Mouse (Mus musculus) left cerebral cortex, adult 8-10 months (tissue): ENCODE data around the gene Psmd3. TPM values are rescaled to one million over a fixed set of nuclear protein-coding genes. Genes with fewer than 3 reads are reported as not detected.
A peak's percentile ranks its signal among the peaks of the same experiment; 100 is the strongest.
"Not testable (repeated sequence)": the region's sequence is repeated elsewhere in the genome, so short reads cannot be mapped to it uniquely, and the experiment has no call there.

Experiments used
- DNase-seq, 2 experiments: peaks; one replicate each; pipeline ENCODE4 v3.0.0; 2022; ENCODE audit warnings: low spot score in 2 of 2
- total RNA-seq, 4 experiments: library from RNA; stranded (reverse); gene quantifications; 2 replicates each; pipeline ENCODE4 v1.2.4; 2022

Psmd3 gene
- total RNA-seq, 4 experiments from 2014 or later, result 129 to 137 (median 132) TPM

GRCm38 (mm10) chr11:98717904-98718303 is 35.5 kb downstream of the Psmd3 start:
- peak; percentile 76 to 77 for DNase-seq

DNA sequence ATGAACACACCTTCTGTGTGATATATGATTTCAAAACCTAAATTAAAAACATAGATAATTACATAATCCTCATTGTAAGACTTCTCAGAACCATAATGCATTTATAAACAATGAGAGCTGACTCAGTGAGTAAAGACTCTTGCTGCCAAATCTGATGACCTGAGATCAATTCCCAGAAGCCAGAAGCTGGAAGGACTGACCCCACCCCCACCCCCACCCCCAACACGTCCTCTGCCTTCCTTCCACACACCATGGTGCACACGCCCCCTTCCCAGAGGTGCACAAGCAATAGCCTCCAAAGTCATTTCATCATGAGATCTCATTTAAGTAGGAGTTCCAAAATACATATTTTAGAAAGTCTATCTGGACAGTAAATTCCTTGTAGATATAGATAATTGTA is 38.4 kb downstream of the Psmd3 start:
- DNase-seq, result no peak

DNA sequence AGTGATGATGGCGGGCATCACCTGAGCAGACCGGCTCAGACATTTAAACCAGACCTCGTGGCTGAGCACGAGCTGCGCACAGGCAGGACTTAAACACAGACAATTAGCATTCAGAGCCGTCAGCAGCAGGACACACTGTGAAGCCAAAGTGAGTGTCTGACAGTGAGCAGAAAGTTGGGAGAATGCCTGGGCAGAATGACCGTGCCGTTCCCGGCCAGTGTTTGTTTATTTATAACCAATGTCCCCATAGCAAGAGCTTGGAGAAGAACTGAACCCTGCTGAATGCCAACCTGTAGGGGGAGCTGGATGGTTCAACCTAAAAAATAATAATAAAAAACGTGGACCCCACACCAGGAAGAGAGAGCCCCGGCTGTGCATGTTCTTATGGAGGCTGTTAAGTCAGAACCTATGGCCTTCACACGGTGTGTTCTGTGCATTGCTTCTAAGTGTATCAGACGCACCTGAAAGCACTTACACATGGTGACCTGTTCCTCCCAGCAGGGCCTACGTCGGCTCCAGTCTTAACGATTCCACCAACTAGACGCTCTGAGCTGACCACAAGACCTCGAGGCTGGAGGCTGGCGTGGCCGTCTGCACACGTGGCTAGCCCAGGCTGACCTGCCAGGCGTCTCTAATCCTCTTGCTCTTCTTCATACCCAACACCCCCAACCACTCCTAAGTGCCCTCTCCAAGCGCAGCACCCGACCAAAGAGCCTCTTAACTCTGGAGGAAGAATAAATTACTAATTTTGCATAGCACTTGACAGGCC is 39.3 kb downstream of the Psmd3 start:
- no peak for DNase-seq

GRCm38 (mm10) chr11:98723098-98723497 is 40.7 kb downstream of the Psmd3 start:
- DNase-seq, result no peak

DNA sequence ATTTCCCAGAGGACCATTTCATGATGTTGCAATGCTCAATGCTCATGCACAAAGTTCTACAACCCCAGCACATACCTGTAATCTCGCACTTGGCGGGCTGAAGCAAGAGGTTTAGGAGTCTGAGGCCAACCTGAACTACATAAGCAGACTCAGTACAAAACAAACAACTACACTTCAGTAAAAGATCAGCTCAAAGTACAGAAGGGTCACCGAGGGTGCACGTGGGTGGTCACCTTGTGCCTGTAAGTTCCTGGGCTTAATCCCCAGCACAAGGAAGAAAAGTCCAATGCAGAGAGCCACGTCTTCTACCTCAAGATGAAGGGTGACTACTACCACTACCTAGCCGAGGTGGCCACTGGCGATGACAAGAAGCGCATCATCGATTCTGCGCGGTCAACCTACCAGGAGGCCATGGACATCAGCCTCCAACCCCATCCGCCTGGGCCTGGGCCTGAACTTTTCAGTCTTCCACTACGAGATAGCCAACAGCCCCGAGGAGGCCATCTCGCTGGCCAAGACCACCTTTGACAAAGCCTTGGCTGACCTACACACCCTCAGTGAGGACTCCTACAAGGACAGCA is 43.7 kb downstream of the Psmd3 start:
- DNase-seq, result no peak

DNA sequence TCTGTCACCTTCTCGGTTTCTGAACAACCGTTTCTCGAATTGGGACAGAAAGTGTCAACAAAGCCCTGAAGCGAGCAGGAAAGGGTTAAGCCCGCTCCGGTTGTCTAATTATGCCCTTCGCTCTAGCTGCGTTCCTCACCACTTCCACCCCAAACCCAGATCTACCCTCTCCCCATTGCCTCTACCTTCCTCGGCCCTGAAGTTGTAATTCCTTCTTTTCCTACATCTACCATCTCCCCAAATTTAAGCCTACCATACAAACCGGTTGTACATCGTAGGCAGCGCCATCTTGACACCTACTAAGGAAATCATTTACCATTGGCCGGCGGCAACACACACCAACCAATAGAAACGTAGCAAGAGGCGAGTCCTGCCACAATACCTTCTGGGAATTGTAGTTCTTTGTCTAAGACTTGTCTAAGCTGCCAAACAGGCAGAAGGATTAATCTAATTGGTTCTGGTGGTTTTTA is 46.8 kb downstream of the Psmd3 start, which contains the start of gene Med24:
Med24 (minus strand) TSS at position 317 of the 470 bp plus-strand sequence.
- peak; percentile 78 to 92 for DNase-seq

GRCm38 (mm10) chr11:98730727-98731126 is 48.4 kb downstream of the Psmd3 start:
- no peak for DNase-seq

DNA sequence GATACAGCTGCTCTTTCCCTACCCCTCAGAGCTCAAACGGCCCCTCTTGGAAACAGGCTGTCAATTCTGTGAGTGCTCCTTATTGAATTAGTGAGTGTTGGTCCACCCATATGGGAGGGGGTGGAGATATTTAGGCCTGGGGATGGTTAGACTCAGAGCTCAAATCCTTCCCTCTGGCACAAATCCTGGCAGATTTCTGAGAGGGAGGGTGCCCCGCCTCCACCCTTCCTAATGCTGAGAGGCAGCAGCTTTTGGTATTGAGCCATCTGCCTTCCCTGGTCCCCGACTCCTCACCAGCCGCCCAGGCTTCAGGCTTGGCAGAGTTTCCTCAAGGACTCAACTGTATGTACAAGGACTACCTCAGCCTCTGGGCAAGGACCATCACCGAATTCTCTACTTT is 48.8 kb downstream of the Psmd3 start:
- peak in 1 of 2 experiments; percentile 88 for DNase-seq

GRCm38 (mm10) chr11:98734020-98734419 is 51.7 kb downstream of the Psmd3 start:
- DNase-seq, result no peak

GRCm38 (mm10) chr11:98735111-98735510 is 52.8 kb downstream of the Psmd3 start:
- DNase-seq, result no peak

- no peak for DNase-seq
Observed at GRCm38 (mm10) chr11:98736176-98736575, 53.8 kb downstream of the Psmd3 start.

DNA sequence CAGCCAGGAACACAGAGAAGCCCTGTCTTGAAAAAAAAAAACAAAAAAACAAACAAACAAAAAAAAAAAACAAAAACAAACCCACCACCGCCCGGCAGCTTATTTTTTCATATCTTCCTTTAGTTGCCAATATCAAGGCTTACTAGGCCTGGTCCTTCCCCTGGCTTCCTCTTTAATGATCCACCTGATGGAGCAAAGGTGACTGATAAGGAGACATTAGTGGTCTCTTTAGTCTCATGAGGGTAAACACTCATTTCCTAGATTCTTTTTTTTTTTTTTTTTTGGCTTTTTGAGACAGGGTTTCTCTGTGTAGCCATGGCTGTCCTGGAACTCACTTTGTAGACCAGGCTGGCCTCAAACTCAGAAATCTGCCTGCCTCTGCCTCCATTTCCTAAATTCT is 54.9 kb downstream of the Psmd3 start:
- DNase-seq, result not testable (repeated sequence)

- DNase-seq, result peak in 1 of 2 experiments; percentile 76
Observed at GRCm38 (mm10) chr11:98738428-98738911, 56.1 kb downstream of the Psmd3 start.

- DNase-seq, result no peak
Observed at GRCm38 (mm10) chr11:98738925-98739324, 56.6 kb downstream of the Psmd3 start.

DNA sequence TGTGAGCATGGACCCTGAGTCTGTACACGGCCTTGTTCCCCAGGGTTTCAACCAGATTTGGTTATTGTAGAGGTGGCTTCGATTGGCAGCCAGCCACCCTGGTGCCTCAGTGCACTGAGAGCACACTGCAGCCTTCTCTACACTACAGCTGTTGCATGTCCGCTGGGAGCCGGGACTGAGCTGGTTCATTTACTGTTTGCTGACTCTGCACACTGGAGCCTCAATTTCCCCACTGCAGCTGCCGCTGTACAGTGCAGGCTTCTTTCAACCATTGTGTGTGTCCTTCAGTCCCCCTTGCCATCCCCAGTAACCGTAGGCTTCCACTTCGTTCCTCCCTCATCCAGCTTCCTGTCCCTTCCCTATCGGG is 57.7 kb downstream of the Psmd3 start:
- DNase-seq, result no peak

- peak in 1 of 2 experiments; percentile 60 for DNase-seq
Observed at GRCm38 (mm10) chr11:98740393-98741050, 58.2 kb downstream of the Psmd3 start, which contains the start of gene Thra. Gene Thra, plus strand, starts transcription at chr11:98740638.

DNA sequence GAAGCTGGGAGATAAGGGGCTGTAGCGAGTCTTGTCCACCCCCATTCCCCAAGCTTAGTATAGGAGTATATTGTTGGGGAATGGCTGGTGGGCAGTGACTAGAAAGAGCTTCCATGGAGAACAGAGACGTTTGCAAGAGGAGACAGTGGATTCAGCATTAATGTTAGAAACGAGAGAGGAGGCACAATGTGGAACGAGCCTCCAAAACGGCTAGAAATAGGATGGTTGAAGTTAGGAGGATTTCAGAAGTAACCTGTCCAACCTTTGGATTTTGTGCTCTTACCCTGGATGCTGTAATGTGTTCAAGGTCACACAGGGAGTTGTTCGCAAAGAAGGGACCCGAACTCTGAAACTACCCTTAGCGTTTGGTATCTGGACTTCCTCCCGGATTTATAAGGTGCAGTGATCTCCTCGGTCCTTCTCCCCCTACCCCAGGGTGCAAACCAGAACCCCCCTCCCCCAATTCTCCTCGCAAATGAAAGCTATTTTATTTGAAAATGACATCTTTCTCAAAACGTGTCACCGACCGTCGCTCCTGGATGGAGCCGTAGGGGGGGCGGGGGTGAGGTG is 58.8 kb downstream of the Psmd3 start:
- DNase-seq, result no peak

- peak in 1 of 2 experiments; percentile 68 for DNase-seq
Observed at GRCm38 (mm10) chr11:98741622-98742396, 59.5 kb downstream of the Psmd3 start.

DNA sequence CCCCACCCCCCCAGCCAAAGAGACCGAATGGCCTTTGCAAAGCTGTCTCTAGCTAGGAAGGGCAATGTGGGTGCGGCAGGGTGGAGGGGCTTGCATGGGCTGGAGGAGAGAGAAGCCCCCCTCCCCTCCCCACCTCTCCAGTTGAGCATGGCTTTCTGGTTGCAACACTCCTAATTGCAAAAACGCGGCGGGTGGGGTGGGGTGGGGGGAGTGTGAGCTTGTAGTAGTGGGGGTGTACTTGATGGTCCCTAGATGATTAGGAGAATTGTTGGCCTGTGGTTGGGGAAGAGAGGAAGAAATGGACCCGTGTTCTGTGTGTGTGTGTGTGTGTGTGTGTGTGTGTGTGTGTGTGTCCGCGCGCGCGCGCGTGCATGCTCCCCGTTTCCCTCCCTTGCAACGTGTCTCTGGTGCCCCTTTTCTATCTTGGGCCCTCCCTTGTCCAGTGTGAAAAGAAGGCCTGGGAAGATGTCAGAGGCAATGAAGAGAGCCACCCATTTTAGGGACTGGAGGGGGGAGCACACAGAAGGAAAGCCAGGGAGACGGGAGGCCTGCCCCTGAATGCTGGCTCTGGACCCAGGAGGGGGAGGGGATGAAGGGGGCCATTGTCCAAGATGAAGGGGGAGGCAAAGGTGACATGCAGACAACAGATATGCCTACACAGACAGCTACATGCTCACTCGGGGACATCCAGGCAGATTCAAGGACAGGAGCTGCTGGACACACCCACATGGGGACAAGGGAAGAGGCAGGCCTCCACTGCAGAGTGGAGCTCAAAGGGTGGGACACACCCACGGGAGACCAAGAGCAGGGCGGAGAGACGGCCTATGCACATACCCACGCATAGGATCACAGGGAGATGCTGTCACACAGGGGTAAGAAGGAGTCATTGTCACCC is 60.3 kb downstream of the Psmd3 start:
- DNase-seq, result peak in 1 of 2 experiments; percentile 73
